Mouse (Mus musculus): ENCODE measurements around the gene Kdr. TPM values are rescaled to one million over a fixed set of nuclear protein-coding genes. Genes with fewer than 3 reads are reported as not detected.

Gene Kdr
- polyA plus RNA-seq, 1 experiment = 3.7 TPM

DNA sequence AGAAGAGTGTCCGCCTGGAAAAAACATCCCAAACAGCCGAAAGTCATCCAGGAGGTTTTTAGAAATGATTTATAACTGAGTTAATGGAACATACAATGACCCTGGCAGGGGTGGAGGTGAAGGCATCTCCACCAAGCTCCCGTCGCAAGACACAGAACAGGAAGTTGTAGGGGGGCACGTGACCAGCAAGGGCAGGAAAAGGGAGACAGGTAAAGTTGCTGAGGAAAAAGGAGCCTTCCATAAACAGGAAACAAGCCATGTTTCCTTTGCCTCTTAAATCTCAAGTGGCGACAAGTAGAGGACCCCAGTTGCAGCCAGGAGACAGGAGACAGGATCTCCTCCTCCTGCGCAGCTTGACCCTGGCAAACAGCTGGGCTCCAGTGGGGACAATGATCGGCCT, 37.8 kb upstream of the Kdr start:
- DNase-seq = no peak
- Histone ChIP-seq H3K4me3 (ENCODE audit: control insufficient read depth, insufficient read depth, low read length) (no peak overlapping the region), H3K4me1 (replicated peaks; ENCODE audit: control insufficient read depth, insufficient read depth, low read length) (no peaks in the 10 kb centered on the region), H3K27ac (ENCODE audit: control insufficient read depth, insufficient read depth, low read length) (no peak overlapping the region), H3K27me3 (ENCODE audit: control insufficient read depth, insufficient read depth, low read length) (no peaks in the 10 kb centered on the region), H3K36me3 (ENCODE audit: control insufficient read depth, insufficient read depth, low read length) (no peaks in the 10 kb centered on the region)
- no peak for TF ChIP-seq POLR2A (IDR thresholded peaks at IDR 0.05; ENCODE audit: control insufficient read depth, extremely low read depth, insufficient read depth, low read length, poor library complexity)
- no peak for TF ChIP-seq CTCF (IDR thresholded peaks at IDR 0.05; ENCODE audit: borderline replicate concordance, control insufficient read depth, extremely low read depth, insufficient read depth, low read length, poor library complexity)
- 73% methylated on average over 8 of the region's 8 CpGs for WGBS

DNA sequence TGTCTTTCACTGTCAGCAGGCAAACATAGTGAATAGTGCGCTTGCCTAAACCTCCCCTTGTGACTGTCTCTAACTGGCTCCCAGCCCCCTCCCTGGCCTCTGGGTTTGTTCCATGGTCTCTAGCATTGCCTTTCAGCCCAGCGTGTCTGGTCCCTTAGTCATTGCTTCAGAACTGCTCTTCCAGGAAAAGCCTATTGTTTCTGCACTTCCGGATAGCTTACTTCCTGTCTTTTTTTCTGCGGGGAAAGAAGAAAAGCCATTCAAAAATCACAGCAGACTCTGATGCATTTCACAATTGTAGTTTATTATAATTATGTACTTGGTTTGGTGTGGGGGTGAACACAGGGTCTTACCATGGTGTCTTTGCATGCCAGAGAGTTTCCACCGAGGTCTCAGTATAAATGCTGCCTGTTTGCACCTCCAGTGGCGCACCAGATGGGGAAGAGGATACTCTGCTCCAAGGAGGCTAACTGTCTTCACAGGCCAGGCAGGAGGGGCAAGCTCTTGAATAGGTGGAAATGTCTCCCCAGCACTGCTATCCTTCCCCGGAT, 35.7 kb upstream of the Kdr start:
- TF ChIP-seq CTCF (IDR thresholded peaks at IDR 0.05; ENCODE audit: borderline replicate concordance, control insufficient read depth, extremely low read depth, insufficient read depth, low read length, poor library complexity) (no peak), POLR2A (IDR thresholded peaks at IDR 0.05; ENCODE audit: control insufficient read depth, extremely low read depth, insufficient read depth, low read length, poor library complexity) (no peak)
- H3K27me3 ChIP-seq (ENCODE audit: control insufficient read depth, insufficient read depth, low read length) = no peaks in the 10 kb centered on the region
- DNase-seq = no peak
- H3K27ac ChIP-seq (ENCODE audit: control insufficient read depth, insufficient read depth, low read length) = no peak overlapping the region
- H3K36me3 ChIP-seq (ENCODE audit: control insufficient read depth, insufficient read depth, low read length) = no peaks in the 10 kb centered on the region
- H3K4me1 ChIP-seq (replicated peaks; ENCODE audit: control insufficient read depth, insufficient read depth, low read length) = no peaks in the 10 kb centered on the region
- 64% methylated on average over 7 of the region's 7 CpGs for WGBS
- no peak overlapping the region for H3K4me3 ChIP-seq (ENCODE audit: control insufficient read depth, insufficient read depth, low read length)

DNA sequence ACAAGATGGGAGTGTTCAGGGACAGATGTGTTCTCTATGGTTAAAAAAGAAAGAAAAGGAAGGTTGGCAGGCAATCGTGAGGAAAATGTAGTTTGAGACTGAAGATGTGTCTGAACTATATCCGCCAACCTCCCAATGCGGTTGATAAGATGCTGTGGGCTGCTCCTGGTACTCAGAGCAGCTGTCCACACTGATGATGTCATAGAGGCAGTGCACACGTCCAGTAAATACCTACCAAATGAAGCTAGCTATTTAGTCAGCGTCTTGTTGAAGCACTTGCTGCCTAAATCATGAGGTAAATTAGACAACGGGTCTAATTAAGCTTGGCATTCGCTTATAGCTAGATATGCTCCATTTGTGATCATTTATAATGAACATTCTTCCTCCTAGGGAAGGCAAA, 28.1 kb upstream of the Kdr start:
- Histone ChIP-seq H3K4me3 (ENCODE audit: control insufficient read depth, insufficient read depth, low read length) (no peak overlapping the region), H3K36me3 (ENCODE audit: control insufficient read depth, insufficient read depth, low read length) (no peaks in the 10 kb centered on the region), H3K27ac (ENCODE audit: control insufficient read depth, insufficient read depth, low read length) (no peak overlapping the region), H3K4me1 (replicated peaks; ENCODE audit: control insufficient read depth, insufficient read depth, low read length) (no peaks in the 10 kb centered on the region), H3K27me3 (ENCODE audit: control insufficient read depth, insufficient read depth, low read length) (no peaks in the 10 kb centered on the region)
- 95% methylated on average over 7 of the region's 7 CpGs for WGBS
- no peak for DNase-seq
- no peak for TF ChIP-seq POLR2A (IDR thresholded peaks at IDR 0.05; ENCODE audit: control insufficient read depth, extremely low read depth, insufficient read depth, low read length, poor library complexity)
- TF ChIP-seq CTCF (IDR thresholded peaks at IDR 0.05; ENCODE audit: borderline replicate concordance, control insufficient read depth, extremely low read depth, insufficient read depth, low read length, poor library complexity) = no peak

DNA sequence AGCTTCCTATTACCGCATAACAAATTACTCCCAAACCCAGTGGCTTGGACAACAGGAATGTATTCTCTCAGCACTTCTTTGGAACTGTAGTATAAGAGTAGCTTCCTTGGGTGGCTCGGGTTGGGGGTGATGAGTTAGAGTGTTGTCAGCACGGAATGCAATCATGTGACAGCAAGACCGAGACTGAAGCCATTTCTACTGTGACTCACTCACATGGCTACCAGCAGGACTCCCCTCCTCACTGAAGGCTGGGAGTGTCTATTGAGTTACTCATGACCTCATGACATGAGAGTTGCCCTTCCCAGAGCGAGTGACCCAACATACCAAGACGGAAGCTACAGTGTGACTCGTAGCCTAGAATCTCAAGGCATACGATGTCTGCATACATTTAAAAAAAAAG, 12.0 kb upstream of the Kdr start:
- no peak for TF ChIP-seq CTCF (IDR thresholded peaks at IDR 0.05; ENCODE audit: borderline replicate concordance, control insufficient read depth, extremely low read depth, insufficient read depth, low read length, poor library complexity)
- no peak for TF ChIP-seq POLR2A (IDR thresholded peaks at IDR 0.05; ENCODE audit: control insufficient read depth, extremely low read depth, insufficient read depth, low read length, poor library complexity)
- Histone ChIP-seq H3K4me1 (replicated peaks; ENCODE audit: control insufficient read depth, insufficient read depth, low read length) (no peaks in the 10 kb centered on the region), H3K4me3 (ENCODE audit: control insufficient read depth, insufficient read depth, low read length) (no peak overlapping the region), H3K27ac (ENCODE audit: control insufficient read depth, insufficient read depth, low read length) (no peak overlapping the region), H3K27me3 (ENCODE audit: control insufficient read depth, insufficient read depth, low read length) (no peaks in the 10 kb centered on the region), H3K36me3 (ENCODE audit: control insufficient read depth, insufficient read depth, low read length) (no peaks in the 10 kb centered on the region)
- WGBS = 93% methylated on average over 8 of the region's 8 CpGs
- no peak for DNase-seq

DNA sequence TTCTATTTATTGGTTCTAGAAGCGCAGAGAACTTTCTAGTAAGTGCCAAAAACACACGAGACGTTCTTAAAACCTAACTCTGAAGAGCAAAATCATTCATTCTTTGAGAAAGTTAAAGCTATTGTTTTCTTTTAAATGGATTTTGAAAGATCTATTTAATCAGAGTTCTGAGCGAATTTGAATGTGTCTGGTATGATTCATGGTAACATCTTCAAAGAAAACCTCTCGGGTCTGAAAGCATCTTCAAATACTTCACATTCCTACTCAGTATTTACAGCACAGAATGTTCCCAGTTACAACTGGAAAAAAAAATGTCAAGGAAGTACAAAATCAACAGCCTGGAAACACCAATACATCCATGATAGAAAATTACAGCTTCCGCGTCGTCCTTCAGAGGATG, 9.3 kb upstream of the Kdr start:
- Histone ChIP-seq H3K4me3 (ENCODE audit: control insufficient read depth, insufficient read depth, low read length) (no peak overlapping the region), H3K27me3 (ENCODE audit: control insufficient read depth, insufficient read depth, low read length) (no peaks in the 10 kb centered on the region), H3K4me1 (replicated peaks; ENCODE audit: control insufficient read depth, insufficient read depth, low read length) (no peaks in the 10 kb centered on the region), H3K36me3 (ENCODE audit: control insufficient read depth, insufficient read depth, low read length) (no peaks in the 10 kb centered on the region), H3K27ac (ENCODE audit: control insufficient read depth, insufficient read depth, low read length) (no peak overlapping the region)
- TF ChIP-seq CTCF (IDR thresholded peaks at IDR 0.05; ENCODE audit: borderline replicate concordance, control insufficient read depth, extremely low read depth, insufficient read depth, low read length, poor library complexity) = no peak
- no peak for TF ChIP-seq POLR2A (IDR thresholded peaks at IDR 0.05; ENCODE audit: control insufficient read depth, extremely low read depth, insufficient read depth, low read length, poor library complexity)
- WGBS = 95% methylated on average over 8 of the region's 8 CpGs
- no peak for DNase-seq

DNA sequence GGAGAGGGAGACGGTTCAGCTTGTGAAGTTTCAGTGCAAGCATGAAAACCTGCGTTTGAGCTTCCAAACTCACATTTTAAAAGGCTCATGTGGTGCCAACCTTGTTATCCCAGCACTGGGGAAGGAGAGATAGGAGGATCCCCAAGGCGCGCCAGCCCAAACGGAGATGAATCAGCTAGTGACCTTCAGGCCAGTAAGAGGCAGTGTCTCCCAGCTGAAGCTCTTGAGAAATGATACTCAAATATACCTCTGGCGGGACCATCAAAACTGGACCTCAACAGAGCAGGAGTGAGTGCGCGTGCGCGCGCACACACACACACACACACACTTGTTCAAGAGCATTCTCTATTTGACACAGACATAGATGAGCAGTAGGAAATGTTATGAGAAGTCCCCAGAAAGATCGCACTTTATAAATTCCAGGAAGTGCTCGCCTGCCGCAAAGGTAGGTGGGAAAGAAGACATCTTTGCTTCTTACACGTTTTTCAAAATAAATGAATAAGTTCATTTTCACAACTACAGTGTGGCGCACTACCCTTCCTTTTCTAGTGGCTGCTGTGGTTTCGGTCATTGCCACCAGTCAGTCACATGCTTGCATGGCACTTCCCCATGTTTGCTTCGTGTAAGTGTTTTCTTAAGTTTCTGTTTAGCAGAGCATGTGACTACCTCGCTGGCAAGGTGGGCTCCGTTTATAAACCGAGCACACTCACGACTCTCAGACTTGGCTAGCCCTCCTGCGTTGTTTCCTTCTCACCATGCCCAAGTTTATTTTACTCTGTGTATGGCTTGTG, 2.5 kb upstream of the Kdr start:
- Histone ChIP-seq H3K36me3 (ENCODE audit: control insufficient read depth, insufficient read depth, low read length) (no peaks in the 10 kb centered on the region), H3K4me1 (replicated peaks; ENCODE audit: control insufficient read depth, insufficient read depth, low read length) (peaks cover 10% of the 10 kb centered on the region; the same call in 1 of the 2 replicates), H3K4me3 (ENCODE audit: control insufficient read depth, insufficient read depth, low read length) (no peak overlapping the region), H3K27me3 (ENCODE audit: control insufficient read depth, insufficient read depth, low read length) (peaks cover 11% of the 10 kb centered on the region; the same call in 1 of the 2 replicates), H3K27ac (ENCODE audit: control insufficient read depth, insufficient read depth, low read length) (no peak overlapping the region)
- no peak for DNase-seq
- 48% methylated on average over 23 of the region's 23 CpGs for WGBS
- TF ChIP-seq CTCF (IDR thresholded peaks at IDR 0.05; ENCODE audit: borderline replicate concordance, control insufficient read depth, extremely low read depth, insufficient read depth, low read length, poor library complexity) = no peak
- TF ChIP-seq POLR2A (IDR thresholded peaks at IDR 0.05; ENCODE audit: control insufficient read depth, extremely low read depth, insufficient read depth, low read length, poor library complexity) = no peak

Data from thymus, adult 2 months (tissue).